Mouse (Mus musculus) stomach, postnatal 0 days (tissue): ENCODE measurements around the gene Tnrc18.

Source experiments
- CTCF ChIP-seq: IDR thresholded peaks from 2 replicates; pipeline ENCODE4 v1.5.1; 2016; ENCODE audit warnings: antibody characterized with exemption, low read depth, mild to moderate bottlenecking, moderate library complexity
- EP300 ChIP-seq: optimal IDR thresholded peaks from 2 replicates; pipeline ENCODE3; 2016; ENCODE audit warnings: antibody characterized with exemption

DNA sequence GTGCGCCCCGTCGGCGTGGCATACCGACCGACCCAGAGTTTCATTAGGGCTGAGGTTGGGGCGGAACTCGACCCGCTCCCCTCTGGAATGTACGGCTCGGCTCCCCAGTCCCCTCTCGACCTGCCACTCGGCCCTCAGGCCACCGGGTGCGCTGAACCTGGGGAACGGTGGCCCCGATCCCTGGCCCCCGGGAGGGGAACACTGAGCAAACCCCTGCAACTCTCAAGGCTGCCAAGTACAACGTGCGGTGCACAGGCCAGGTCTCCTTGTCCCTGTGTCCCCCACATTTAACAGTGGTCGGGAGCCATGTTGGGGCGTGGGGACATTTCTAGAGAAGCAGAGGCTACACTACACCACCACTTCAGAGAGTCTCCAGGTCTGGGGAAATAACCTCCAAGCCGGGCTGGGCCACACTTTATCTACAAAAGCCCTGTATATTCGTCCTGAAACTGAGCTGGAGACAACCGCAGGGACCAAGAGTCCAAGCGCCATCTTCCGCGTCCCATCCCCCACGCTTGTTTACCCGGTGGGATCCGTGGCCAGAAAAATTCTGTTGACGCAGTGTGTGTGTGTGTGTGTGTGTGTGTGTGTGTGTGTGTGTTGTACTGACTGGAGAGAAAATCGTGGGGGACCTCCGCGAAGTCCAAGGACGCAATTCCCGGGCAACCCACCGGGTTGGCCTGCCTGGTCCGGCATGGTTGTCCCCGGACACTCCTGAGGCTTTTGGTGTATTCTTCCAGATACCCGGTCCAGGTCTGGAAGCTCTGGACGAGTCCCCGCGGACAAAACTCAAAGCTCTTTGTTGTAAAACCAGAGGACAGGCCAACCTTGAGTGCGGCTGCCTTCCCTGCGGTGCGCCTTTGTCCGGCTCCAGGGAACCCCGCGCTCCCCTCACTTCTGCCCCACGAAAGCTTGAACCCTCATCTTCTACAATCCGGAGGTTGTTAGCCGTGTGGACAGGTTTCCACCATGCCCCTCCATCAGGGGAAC lies 3.1 kb upstream of the Tnrc18 start:
- TF ChIP-seq CTCF (no peak), EP300 (no peak)
